Mouse (Mus musculus) lung, adult 2 months (tissue): ENCODE measurements around the gene Hist1h4n.
"Not testable (repeated sequence)": the region's sequence is repeated elsewhere in the genome, so short reads cannot be mapped to it uniquely, and the experiment has no call there.

Experiments
- CTCF ChIP-seq: fragments of 200-500 bp; IDR thresholded peaks from 2 replicates; pipeline ENCODE4 v1.5.1; 2011; ENCODE audit warnings: mild to moderate bottlenecking, low read length, control low read depth; ENCODE audit not compliant: insufficient read depth
- POLR2A ChIP-seq: fragments of 200-500 bp; IDR thresholded peaks from 2 replicates; pipeline ENCODE4 v1.6.1; 2011; ENCODE audit warnings: low read depth, mild to moderate bottlenecking, control low read depth, low read length, borderline replicate concordance; ENCODE audit errors: extremely low read depth

GRCm38 (mm10) chr13:21810073-21810472 is 21.9 kb downstream of the Hist1h4n start, which contains the start of the genes Hist1h2bq and Hist1h2ao:
- TF ChIP-seq CTCF, POLR2A: not testable (repeated sequence)
